20 mouse cellular contexts compared by ENCODE assay signal in genomic region chr3:31233746-31234312, GRCm38 (mm10).
A peak's percentile ranks its signal among the peaks of the same experiment; 100 is the strongest.
DNase-seq lines count a peak whose midpoint lies in the region; ATAC-seq and TF ChIP-seq lines count a peak whose summit lies in the region.
"Had no signal": no experiment of that assay in that cellular context is flagged by ENCODE, and none has a peak within 500 bp of the region (broad histone marks: within the 10 kb centered on the region; RNA-seq: fewer than 3 reads in every experiment).

No protein-coding gene starts in this region.

- DNase-seq in limb, embryonic 10.5 days (ENCODE audit: low spot score): no peak
- no peak for DNase-seq in testis, postnatal 14 days (ENCODE audit: low spot score)
- peak; percentile 31 for DNase-seq in embryonic facial prominence, embryonic 10.5 days (ENCODE audit: low spot score)
- no peak for DNase-seq in cerebellum, adult 18-20 months
- no peak for DNase-seq in left cerebral cortex, adult 18-20 months (ENCODE audit: low spot score in 2 of 2)
- DNase-seq: cerebellum, adult 9-10 months; forebrain, postnatal 0 days; kidney, postnatal 14 days; layer of hippocampus, adult 9-11 months; liver, embryonic 13.5 days; lung, postnatal 4 days; right cerebral cortex, postnatal 25 days; thymus, postnatal 25 days had no signal

- no peaks in the 10 kb centered on the region for H3K27me3 ChIP-seq in limb, embryonic 13.5 days
- H3K27me3 ChIP-seq in limb, embryonic 10.5 days (ENCODE audit: low read depth, poor library complexity, severe bottlenecking): no peaks in the 10 kb centered on the region
- no peaks in the 10 kb centered on the region for H3K27me3 ChIP-seq in testis, adult 2 months (ENCODE audit: control insufficient read depth, insufficient read depth, low read length)
- H3K27me3 ChIP-seq in embryonic facial prominence, embryonic 10.5 days (replicated peaks; ENCODE audit: low read depth, poor library complexity, severe bottlenecking): no peaks in the 10 kb centered on the region
- H3K27me3 ChIP-seq: hindbrain, embryonic 13.5 days; limb, embryonic 12.5 days; liver, embryonic 13.5 days; stomach, embryonic 15.5 days had no signal

- ATAC-seq in limb, embryonic 13.5 days (ENCODE audit: low FRiP score, low read depth): peak; percentile 52; the same call in 1 of the 2 replicates
- ATAC-seq: forebrain, postnatal 0 days; inflammation-experienced regulatory T-cells, adult 6 months had no signal

- no peak overlapping the region for H3K9ac ChIP-seq in limb, embryonic 13.5 days
- H3K9ac ChIP-seq: forebrain, postnatal 0 days; heart, embryonic 13.5 days; hindbrain, embryonic 13.5 days; limb, embryonic 12.5 days; liver, embryonic 13.5 days; stomach, embryonic 15.5 days had no signal

- no peak overlapping the region for H3K4me3 ChIP-seq in limb, embryonic 13.5 days
- no peak overlapping the region for H3K4me3 ChIP-seq in limb, embryonic 10.5 days
- H3K4me3 ChIP-seq in testis, adult 2 months (ENCODE audit: control insufficient read depth, low read depth, low read length): no peak overlapping the region
- H3K4me3 ChIP-seq in embryonic facial prominence, embryonic 10.5 days: no peak overlapping the region
- H3K4me3 ChIP-seq: heart, embryonic 13.5 days; hindbrain, embryonic 13.5 days; limb, embryonic 12.5 days; liver, embryonic 13.5 days; stomach, embryonic 15.5 days had no signal

- TF ChIP-seq POLR2A in testis, adult 2 months (IDR thresholded peaks at IDR 0.05; ENCODE audit: control insufficient read depth, low read depth, low read length): no peak

- H3K36me3 ChIP-seq in limb, embryonic 13.5 days: no peaks in the 10 kb centered on the region
- H3K36me3 ChIP-seq in limb, embryonic 10.5 days: no peaks in the 10 kb centered on the region
- H3K36me3 ChIP-seq in testis, adult 2 months (ENCODE audit: control insufficient read depth, insufficient read depth, low read length): no peaks in the 10 kb centered on the region
- no peaks in the 10 kb centered on the region for H3K36me3 ChIP-seq in embryonic facial prominence, embryonic 10.5 days (replicated peaks)
- H3K36me3 ChIP-seq: heart, embryonic 13.5 days; limb, embryonic 12.5 days; liver, embryonic 13.5 days; stomach, embryonic 15.5 days had no signal

- H3K4me1 ChIP-seq in limb, embryonic 13.5 days: peaks cover 12% of the 10 kb centered on the region
- H3K4me1 ChIP-seq in limb, embryonic 10.5 days: peaks cover 12% of the 10 kb centered on the region
- peaks cover 2% of the 10 kb centered on the region for H3K4me1 ChIP-seq in testis, adult 2 months (ENCODE audit: control insufficient read depth, insufficient read depth, low read length)
- H3K4me1 ChIP-seq in embryonic facial prominence, embryonic 10.5 days: peaks cover 29% of the 10 kb centered on the region
- H3K4me1 ChIP-seq: hindbrain, embryonic 13.5 days; liver, embryonic 13.5 days had no signal

- no peak overlapping the region for H3K4me2 ChIP-seq in limb, embryonic 13.5 days (replicated peaks)
- H3K4me2 ChIP-seq: heart, embryonic 13.5 days; hindbrain, embryonic 13.5 days; limb, embryonic 12.5 days; liver, embryonic 13.5 days; stomach, embryonic 15.5 days had no signal

- WGBS in limb, embryonic 13.5 days: 73% methylated on average over 2 of the region's 2 CpGs
- WGBS in limb, embryonic 10.5 days: 78% methylated on average over 2 of the region's 2 CpGs
- WGBS in embryonic facial prominence, embryonic 10.5 days: 71% methylated on average over 2 of the region's 2 CpGs

- H3K27ac ChIP-seq in limb, embryonic 13.5 days: peak overlapping the region; percentile 28; the same call in 1 of the 2 replicates
- H3K27ac ChIP-seq in limb, embryonic 10.5 days: no peak overlapping the region
- H3K27ac ChIP-seq in testis, adult 2 months (ENCODE audit: control insufficient read depth, insufficient read depth, low read depth, low read length): peak overlapping the region; percentile 19; the same call in 1 of the 2 replicates
- H3K27ac ChIP-seq in embryonic facial prominence, embryonic 10.5 days (replicated peaks): peak overlapping the region; percentile 69
- H3K27ac ChIP-seq: heart, embryonic 13.5 days; hindbrain, embryonic 13.5 days; limb, embryonic 12.5 days; liver, embryonic 13.5 days; stomach, embryonic 15.5 days had no signal

- H3K9me3 ChIP-seq in limb, embryonic 13.5 days: no peaks in the 10 kb centered on the region
- no peaks in the 10 kb centered on the region for H3K9me3 ChIP-seq in limb, embryonic 10.5 days (replicated peaks)
- H3K9me3 ChIP-seq in embryonic facial prominence, embryonic 10.5 days: no peaks in the 10 kb centered on the region
- H3K9me3 ChIP-seq: heart, embryonic 13.5 days; hindbrain, embryonic 13.5 days; limb, embryonic 12.5 days; liver, embryonic 13.5 days; stomach, embryonic 15.5 days had no signal

- no peak for TF ChIP-seq CTCF in testis, adult 2 months (IDR thresholded peaks at IDR 0.05; ENCODE audit: control insufficient read depth, insufficient read depth, insufficient replicate concordance, low read depth, low read length)
